Mouse (Mus musculus): ENCODE measurements around the gene Slc25a28. TPM values are rescaled to one million over a fixed set of nuclear protein-coding genes. Genes with fewer than 3 reads are reported as not detected.
A peak's percentile ranks its signal among the peaks of the same experiment; 100 is the strongest.

The Slc25a28 gene
- polyA plus RNA-seq, 1 experiment from 2014 or later: 17.8 TPM

GRCm38 (mm10) chr19:43699021-43699762 lies 24.5 kb upstream of the Slc25a28 start:
- Histone ChIP-seq H3K9ac (replicated peaks) (no peak overlapping the region), H3K27me3 (no peaks in the 10 kb centered on the region), H3K36me3 (peaks cover 19% of the 10 kb centered on the region), H3K4me1 (peaks cover 5% of the 10 kb centered on the region; the same call in 1 of the 2 replicates), H3K4me3 (no peak overlapping the region), H3K27ac (replicated peaks) (no peak overlapping the region), H3K9me3 (no peaks in the 10 kb centered on the region), H3K4me2 (replicated peaks) (no peak overlapping the region)
- WGBS: 80% methylated on average over 11 of the region's 11 CpGs
- no peak for ATAC-seq (replicated peaks)

- Histone ChIP-seq H3K9ac (replicated peaks) (no peak overlapping the region), H3K27me3 (no peaks in the 10 kb centered on the region), H3K27ac (replicated peaks) (no peak overlapping the region), H3K9me3 (no peaks in the 10 kb centered on the region), H3K4me1 (peaks cover 11% of the 10 kb centered on the region), H3K4me3 (no peak overlapping the region), H3K36me3 (peaks cover 11% of the 10 kb centered on the region; the same call in 1 of the 2 replicates), H3K4me2 (replicated peaks) (no peak overlapping the region)
- no peak for ATAC-seq (replicated peaks)
- 90% methylated on average over 5 of the region's 5 CpGs for WGBS
Measured at GRCm38 (mm10) chr19:43697666-43698370, 23.1 kb upstream of the Slc25a28 start.

GRCm38 (mm10) chr19:43695514-43695964 lies 20.9 kb upstream of the Slc25a28 start:
- no peak overlapping the region for H3K9ac ChIP-seq (replicated peaks)
- ATAC-seq (replicated peaks): no peak
- H3K27ac ChIP-seq (replicated peaks): no peak overlapping the region
- H3K9me3 ChIP-seq: no peaks in the 10 kb centered on the region
- peaks cover 23% of the 10 kb centered on the region for H3K4me1 ChIP-seq
- 53% methylated on average over 10 of the region's 10 CpGs for WGBS
- H3K36me3 ChIP-seq: peaks cover 6% of the 10 kb centered on the region; the same call in 1 of the 2 replicates
- no peaks in the 10 kb centered on the region for H3K27me3 ChIP-seq
- no peak overlapping the region for H3K4me2 ChIP-seq (replicated peaks)
- H3K4me3 ChIP-seq: no peak overlapping the region

GRCm38 (mm10) chr19:43692815-43693214 lies 18.1 kb upstream of the Slc25a28 start:
- Histone ChIP-seq H3K4me2 (replicated peaks) (no peak overlapping the region), H3K9me3 (no peaks in the 10 kb centered on the region), H3K27ac (replicated peaks) (no peak overlapping the region), H3K9ac (replicated peaks) (no peak overlapping the region), H3K4me1 (peaks cover 28% of the 10 kb centered on the region), H3K4me3 (no peak overlapping the region), H3K36me3 (0 out of 2 replicates have a peak, but pooled peaks cover 2% of the 10 kb centered on the region), H3K27me3 (no peaks in the 10 kb centered on the region)
- 56% methylated on average over 14 of the region's 14 CpGs for WGBS
- ATAC-seq (replicated peaks): no peak

- Histone ChIP-seq H3K9ac (replicated peaks) (peak within 1 kb of the TSS; percentile 75), H3K9me3 (no peaks in the 10 kb centered on the region), H3K36me3 (0 out of 2 replicates have a peak, but pooled peaks cover 2% of the 10 kb centered on the region), H3K4me3 (peak within 1 kb of the TSS; percentile 69), H3K4me2 (replicated peaks) (peak within 1 kb of the TSS; percentile 73), H3K4me1 (peaks cover 25% of the 10 kb centered on the region), H3K27me3 (no peaks in the 10 kb centered on the region), H3K27ac (replicated peaks) (peak within 1 kb of the TSS; percentile 74)
- 0% methylated on average over 60 of the region's 60 CpGs for WGBS
- peak; percentile 99 for ATAC-seq (replicated peaks)
Measured at GRCm38 (mm10) chr19:43689419-43690246, 15.0 kb upstream of the Slc25a28 start, which contains the start of gene Entpd7. Gene Entpd7 (plus strand): TSS chr19:43689672.

GRCm38 (mm10) chr19:43681541-43681940 lies 6.9 kb upstream of the Slc25a28 start:
- no peak overlapping the region for H3K9ac ChIP-seq (replicated peaks)
- 87% methylated on average over 4 of the region's 4 CpGs for WGBS
- H3K36me3 ChIP-seq: no peaks in the 10 kb centered on the region
- H3K4me3 ChIP-seq: no peak overlapping the region
- H3K4me1 ChIP-seq: peaks cover 2% of the 10 kb centered on the region
- no peak overlapping the region for H3K4me2 ChIP-seq (replicated peaks)
- no peaks in the 10 kb centered on the region for H3K27me3 ChIP-seq
- no peaks in the 10 kb centered on the region for H3K9me3 ChIP-seq
- no peak overlapping the region for H3K27ac ChIP-seq (replicated peaks)
- ATAC-seq (replicated peaks): no peak

GRCm38 (mm10) chr19:43679474-43679981 lies 4.8 kb upstream of the Slc25a28 start:
- H3K9me3 ChIP-seq: no peaks in the 10 kb centered on the region
- H3K27ac ChIP-seq (replicated peaks): no peak overlapping the region
- H3K27me3 ChIP-seq: no peaks in the 10 kb centered on the region
- H3K9ac ChIP-seq (replicated peaks): no peak overlapping the region
- no peak overlapping the region for H3K4me3 ChIP-seq
- no peak overlapping the region for H3K4me2 ChIP-seq (replicated peaks)
- no peak for ATAC-seq (replicated peaks)
- WGBS: 85% methylated on average over 10 of the region's 10 CpGs
- peaks cover 10% of the 10 kb centered on the region for H3K4me1 ChIP-seq
- no peaks in the 10 kb centered on the region for H3K36me3 ChIP-seq

GRCm38 (mm10) chr19:43678467-43679003 lies 3.9 kb upstream of the Slc25a28 start:
- Histone ChIP-seq H3K27me3 (no peaks in the 10 kb centered on the region), H3K36me3 (no peaks in the 10 kb centered on the region), H3K4me2 (replicated peaks) (no peak overlapping the region), H3K4me1 (peaks cover 15% of the 10 kb centered on the region), H3K27ac (replicated peaks) (no peak overlapping the region), H3K9me3 (no peaks in the 10 kb centered on the region), H3K9ac (replicated peaks) (no peak overlapping the region), H3K4me3 (no peak overlapping the region)
- no peak for ATAC-seq (replicated peaks)
- 86% methylated on average over 8 of the region's 8 CpGs for WGBS

GRCm38 (mm10) chr19:43675525-43676400 lies 1.1 kb upstream of the Slc25a28 start:
- peak; percentile 9 for ATAC-seq (replicated peaks)
- Histone ChIP-seq H3K9me3 (no peaks in the 10 kb centered on the region), H3K36me3 (no peaks in the 10 kb centered on the region), H3K4me2 (replicated peaks) (peak overlapping the region; percentile 91), H3K27me3 (no peaks in the 10 kb centered on the region), H3K4me3 (peak overlapping the region; percentile 94), H3K9ac (replicated peaks) (peak overlapping the region; percentile 73), H3K4me1 (peaks cover 28% of the 10 kb centered on the region), H3K27ac (replicated peaks) (peak overlapping the region; percentile 99)
- WGBS: 1% methylated on average over 43 of the region's 43 CpGs

- Histone ChIP-seq H3K4me1 (peaks cover 28% of the 10 kb centered on the region), H3K4me3 (peak overlapping the region; percentile 94)
- ATAC-seq (replicated peaks): peak; percentile 15; the same call in 1 of the 2 replicates
Measured at GRCm38 (mm10) chr19:43674316-43674689, 378 bp downstream of the Slc25a28 start.

More at GRCm38 (mm10) chr19:43674316-43674689, 378 bp downstream of the Slc25a28 start:
- H3K27ac ChIP-seq (replicated peaks): peak overlapping the region; percentile 82
- H3K9me3 ChIP-seq: no peaks in the 10 kb centered on the region
- H3K9ac ChIP-seq (replicated peaks): peak overlapping the region; percentile 96
- H3K27me3 ChIP-seq: no peaks in the 10 kb centered on the region
- H3K4me2 ChIP-seq (replicated peaks): peak overlapping the region; percentile 62
- 0% methylated on average over 27 of the region's 29 CpGs for WGBS
- H3K36me3 ChIP-seq: no peaks in the 10 kb centered on the region

All from forebrain, embryonic 15.5 days (tissue).